Mouse (Mus musculus) large intestine, adult 2 months (tissue): Measurements from ENCODE around the gene Tfr2. TPM values are rescaled to one million over a fixed set of nuclear protein-coding genes. Genes with fewer than 3 reads are reported as not detected.
"Not testable (repeated sequence)": the region's sequence is repeated elsewhere in the genome, so short reads cannot be mapped to it uniquely, and the experiment has no call there.

Source experiments
- DNase-seq: peaks from one replicate; pipeline ENCODE4 v3.0.0-alpha.2; 2012; ENCODE audit warnings: low read depth, low spot score
- whole genome bisulfite sequencing: fragments of 180-500 bp; shearing (Covaris S2); methylation state at CpG from one replicate; pipeline ENCODE4 v1.1.7; 2018; 5-methylcytosine and 5-hydroxymethylcytosine counted together
- polyA plus RNA-seq: library from polyadenylated mRNA; depleted of rRNA; stranded (reverse); fragments of >200 nt; gene quantifications from 2 replicates; pipeline ENCODE4 v1.2.3, GENCODE M21; 2012

Tfr2 gene
- polyA plus RNA-seq, 1 experiment = 0.17 TPM

DNA sequence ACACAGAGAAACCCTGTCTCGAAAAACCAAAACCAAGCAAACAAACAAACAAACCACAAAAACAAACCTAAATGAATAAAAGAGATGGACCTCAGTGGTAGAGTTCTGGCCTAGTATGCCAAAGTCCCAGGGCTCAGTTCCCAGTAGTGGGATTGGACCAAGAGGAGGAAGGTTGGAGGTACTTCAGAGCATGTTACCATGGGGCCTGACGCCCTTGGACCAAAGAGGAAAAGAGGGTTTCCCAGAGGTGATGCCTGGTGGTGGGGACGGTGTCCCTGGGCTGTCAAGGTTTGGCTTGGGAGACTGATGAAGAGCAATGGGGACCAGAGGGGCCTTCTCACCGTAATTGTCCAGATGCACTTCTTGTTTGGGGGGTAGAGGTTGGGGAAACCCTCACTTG, 40.4 kb downstream of the Tfr2 start:
- DNase-seq = no peak
- 72% methylated on average over 4 of the region's 4 CpGs for WGBS

DNA sequence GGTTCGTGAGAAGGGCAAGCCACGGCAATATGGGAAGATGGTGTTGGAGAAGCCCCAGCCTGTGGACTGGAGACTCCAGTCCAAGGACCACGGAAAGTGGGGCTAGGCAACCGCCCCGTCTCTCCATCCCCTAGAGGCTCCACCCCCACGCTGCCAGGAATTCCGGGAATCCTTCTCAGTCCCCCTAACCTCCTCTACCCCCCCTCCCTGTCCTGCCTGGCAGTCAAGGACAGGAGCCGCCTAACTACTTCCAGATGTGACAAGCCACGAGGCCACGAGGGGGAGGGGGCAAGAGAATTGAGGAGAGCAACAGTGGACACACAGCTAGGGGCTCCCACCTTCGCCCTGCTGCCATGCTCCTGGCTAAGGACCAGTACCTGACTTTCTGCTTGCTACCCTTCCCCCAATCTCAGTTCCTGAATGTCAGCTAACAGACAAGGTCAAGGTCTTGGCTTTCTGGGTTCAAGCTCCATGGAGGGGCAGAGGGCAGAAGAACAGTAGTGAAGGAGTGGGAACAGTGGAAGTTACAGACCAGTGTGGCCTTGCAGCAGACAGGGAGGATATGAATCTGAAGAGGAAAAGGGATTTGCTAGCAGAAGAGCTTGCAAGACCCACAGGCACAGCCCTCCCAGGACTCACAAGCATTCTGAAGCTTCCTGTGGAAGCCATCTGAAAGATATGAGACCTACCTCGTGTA, 41.1 kb downstream of the Tfr2 start:
- no peak for DNase-seq
- 41% methylated on average over 12 of the region's 12 CpGs for WGBS

- 25% methylated on average over 6 of the region's 6 CpGs for WGBS
- no peak for DNase-seq
Observed at GRCm38 (mm10) chr5:137611245-137611602, 41.6 kb downstream of the Tfr2 start.

- DNase-seq = no peak
- WGBS = 77% methylated on average over 5 of the region's 5 CpGs
Observed at GRCm38 (mm10) chr5:137613076-137613475, 43.4 kb downstream of the Tfr2 start.

DNA sequence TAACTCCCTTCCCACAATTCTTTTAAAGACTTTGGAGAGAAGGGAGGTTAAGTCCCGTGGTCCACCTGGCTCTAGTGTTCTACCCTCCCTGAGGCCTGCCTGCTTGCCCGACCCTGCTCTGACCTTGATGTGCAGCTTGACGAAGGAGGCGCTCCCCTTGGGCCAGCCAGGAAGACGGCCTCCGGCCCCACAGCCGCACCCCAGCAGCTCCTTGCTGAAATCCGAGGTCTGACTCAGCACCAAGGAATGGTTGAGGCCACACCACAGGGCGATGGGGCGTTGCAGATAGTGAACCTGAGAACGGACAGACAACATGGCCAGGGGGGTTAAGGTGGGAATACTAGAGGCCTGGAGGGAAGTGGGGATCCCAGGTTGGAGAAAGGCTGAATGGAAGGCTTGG, 43.9 kb downstream of the Tfr2 start, which contains the start of gene Pcolce:
Pcolce (minus strand) TSS at position 235 of the 400 bp plus-strand sequence.
- 23% methylated on average over 11 of the region's 11 CpGs for WGBS
- DNase-seq = no peak

GRCm38 (mm10) chr5:137614921-137615320, 45.3 kb downstream of the Tfr2 start:
- WGBS = 87% methylated on average over 2 of the region's 2 CpGs
- not testable (repeated sequence) for DNase-seq

- 56% methylated on average over 7 of the region's 7 CpGs for WGBS
- no peak for DNase-seq
Observed at GRCm38 (mm10) chr5:137615347-137615746, 45.7 kb downstream of the Tfr2 start.

GRCm38 (mm10) chr5:137623937-137624530, 54.4 kb downstream of the Tfr2 start:
- WGBS = 57% methylated on average over 11 of the region's 11 CpGs
- no peak for DNase-seq

DNA sequence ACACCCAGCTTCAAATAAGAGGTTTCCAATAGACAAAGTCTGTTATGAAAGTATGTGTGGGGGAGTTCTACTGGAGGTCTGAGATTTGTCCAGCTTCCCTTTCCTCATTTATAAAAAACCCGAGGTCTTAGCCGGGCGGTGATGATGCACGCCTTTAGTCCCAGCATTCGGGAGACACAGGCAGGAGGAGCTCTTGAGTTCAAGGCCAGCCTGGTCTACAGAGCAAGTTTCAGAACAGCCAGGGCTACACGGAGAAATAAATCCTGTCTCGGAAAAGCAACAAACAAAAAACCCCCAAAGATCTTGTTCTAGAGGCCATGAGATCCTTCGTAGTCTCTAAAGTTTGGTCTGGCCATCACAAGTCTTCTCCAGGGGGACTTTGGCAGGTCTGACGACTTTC, 58.4 kb downstream of the Tfr2 start:
- no peak for DNase-seq
- under 1% methylated on average over 9 of the region's 9 CpGs for WGBS

DNA sequence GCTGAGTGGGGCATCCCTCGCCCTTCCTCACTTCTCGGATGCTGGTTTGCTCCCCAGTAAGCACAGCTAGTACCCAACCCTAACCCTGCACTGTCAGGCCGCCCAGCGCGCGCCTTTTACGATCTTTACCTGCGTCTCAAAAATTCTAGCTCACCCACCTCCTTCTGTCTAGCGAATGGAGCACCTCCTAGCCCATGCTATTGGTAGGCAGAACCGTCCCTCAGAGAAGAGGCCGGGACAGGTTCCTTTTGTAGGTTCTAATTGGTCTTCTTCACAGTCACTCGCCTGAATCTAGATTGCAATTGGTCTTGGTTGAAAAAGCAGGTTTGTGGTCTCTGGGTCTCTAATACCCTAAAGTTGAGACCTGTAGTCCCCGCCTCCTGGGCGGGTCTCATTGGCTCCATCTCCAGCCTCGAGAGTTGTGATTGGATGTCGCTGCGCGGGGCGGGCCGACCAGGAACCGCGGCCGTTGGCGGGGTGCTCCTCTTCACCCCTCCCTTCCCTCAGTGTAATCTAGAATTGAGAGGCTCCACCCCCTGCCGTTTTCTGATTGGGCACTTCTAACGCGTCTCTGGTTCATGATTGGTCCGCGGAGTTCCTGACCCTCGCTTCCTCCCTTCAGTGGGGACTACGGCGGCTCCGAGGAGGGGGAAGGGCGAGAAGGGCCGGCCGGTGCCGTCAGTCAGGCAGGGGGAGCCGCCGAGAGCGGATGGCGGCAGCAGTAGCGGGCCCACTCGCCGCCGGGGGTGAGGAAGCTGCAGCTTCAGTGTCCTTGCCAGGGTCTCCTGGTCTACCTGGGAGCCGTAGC, 59.1 kb downstream of the Tfr2 start, which contains the start of the genes Fbxo24, Lrch4 and Gm20605:
Fbxo24 (minus strand) TSS at position 505 of the 808 bp plus-strand sequence.
Lrch4 (plus strand) TSS at position 624 of the 808 bp plus-strand sequence.
Gm20605 (plus strand) TSS at position 678 of the 808 bp plus-strand sequence.
- WGBS = under 1% methylated on average over 45 of the region's 46 CpGs

DNA sequence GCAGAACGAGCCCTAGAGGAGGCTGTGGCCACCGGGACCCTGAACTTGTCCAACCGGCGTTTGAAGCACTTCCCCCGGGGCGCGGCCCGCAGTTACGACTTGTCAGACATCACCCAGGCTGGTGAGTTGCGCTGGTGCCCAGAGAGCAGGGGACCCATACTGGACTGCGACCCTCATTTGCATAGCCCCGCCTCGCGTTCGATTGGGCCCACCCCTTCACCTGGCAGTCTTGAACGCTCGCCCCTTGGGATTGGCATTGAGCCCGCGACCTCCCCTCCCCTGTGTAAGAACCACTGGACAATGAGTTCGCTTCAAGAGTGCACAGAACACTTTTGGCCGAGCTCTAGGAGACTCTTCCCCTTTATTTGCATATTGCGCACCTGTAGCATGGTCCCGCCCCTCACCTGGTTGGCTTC, 59.7 kb downstream of the Tfr2 start:
- WGBS = under 1% methylated on average over 23 of the region's 23 CpGs
- DNase-seq = no peak

More for the DNA sequence above, 59.1 kb downstream of the Tfr2 start, which contains the start of the genes Fbxo24, Lrch4 and Gm20605:
- peak; percentile 99 for DNase-seq

DNA sequence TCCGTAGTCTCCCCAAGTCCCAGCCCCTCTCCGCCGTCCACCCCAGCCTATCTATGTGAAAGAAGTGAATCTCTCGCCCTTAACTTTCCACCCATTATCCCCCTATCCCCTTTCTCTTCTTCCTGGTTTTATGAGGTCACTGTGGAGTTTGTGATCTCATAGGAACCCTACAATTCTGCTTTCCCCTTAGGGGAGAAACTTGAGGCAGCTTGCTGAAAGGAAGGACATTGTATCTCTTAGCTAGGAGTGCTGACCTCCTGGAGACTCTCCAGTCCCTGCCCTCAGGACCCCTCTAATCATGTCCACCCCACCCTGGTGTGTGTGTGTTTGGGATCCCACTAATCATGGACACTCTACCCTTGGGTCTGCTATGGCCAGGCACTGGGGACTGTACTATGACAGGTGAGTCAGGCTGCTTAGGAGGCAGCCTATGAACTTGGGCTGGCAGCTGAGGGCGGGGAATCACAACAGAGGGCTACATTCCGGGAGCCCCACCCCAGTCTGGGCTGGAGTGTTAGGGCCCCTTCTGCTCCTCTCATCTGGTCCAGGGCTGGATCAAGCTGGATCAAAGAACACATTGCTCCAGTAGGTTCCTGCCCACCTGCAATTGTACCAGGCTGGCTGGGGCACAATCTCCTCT, 60.4 kb downstream of the Tfr2 start:
- WGBS = 6% methylated on average over 6 of the region's 6 CpGs
- no peak for DNase-seq

- no peak for DNase-seq
- WGBS = 12% methylated on average over 3 of the region's 3 CpGs
Observed at GRCm38 (mm10) chr5:137630602-137631001, 61.0 kb downstream of the Tfr2 start.

GRCm38 (mm10) chr5:137631171-137631570, 61.5 kb downstream of the Tfr2 start:
- no peak for DNase-seq
- WGBS = 28% methylated on average over 9 of the region's 9 CpGs

DNA sequence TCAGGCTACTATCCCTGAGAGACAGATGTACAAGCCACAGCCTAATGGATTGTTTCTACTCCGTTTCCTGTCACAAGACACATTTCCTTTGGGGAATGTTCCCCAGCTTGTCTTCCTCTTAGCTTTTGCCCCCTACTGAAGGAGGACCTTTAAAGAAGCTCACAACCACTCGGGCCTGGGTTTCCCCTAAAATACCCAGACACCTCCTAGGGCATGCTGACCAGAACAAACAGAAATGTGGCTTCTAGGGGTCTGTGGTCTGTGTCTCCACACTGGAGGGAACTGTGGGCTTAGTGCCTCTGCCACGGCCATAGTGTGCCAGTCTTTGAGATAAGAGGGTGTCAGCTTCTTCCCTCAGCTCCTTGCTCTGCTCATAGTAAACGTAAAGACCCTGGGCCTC, 62.0 kb downstream of the Tfr2 start:
- DNase-seq = no peak
- 54% methylated on average over 4 of the region's 4 CpGs for WGBS

- 54% methylated on average over 12 of the region's 12 CpGs for WGBS
- no peak for DNase-seq
Observed at GRCm38 (mm10) chr5:137633397-137634084, 63.9 kb downstream of the Tfr2 start.
